Mouse (Mus musculus): ENCODE results near the gene Creg2. TPM values are rescaled to one million over a fixed set of nuclear protein-coding genes. Genes with fewer than 3 reads are reported as not detected.

Gene Creg2
- polyA plus RNA-seq, 1 experiment from 2014 or later = 0.65 TPM

- ATAC-seq = peak; percentile 38
Observed at GRCm38 (mm10) chr1:39645905-39646759, 5.1 kb downstream of the Creg2 start.

GRCm38 (mm10) chr1:39644333-39644732 lies 6.9 kb downstream of the Creg2 start:
- Histone ChIP-seq H3K4me1 (ENCODE audit: control insufficient read depth, insufficient read depth, low read length) (peaks cover 7% of the 10 kb centered on the region), H3K9me3 (replicated peaks; ENCODE audit: control insufficient read depth, low read length) (no peaks in the 10 kb centered on the region), H3K27me3 (replicated peaks; ENCODE audit: control insufficient read depth, insufficient read depth, low read length) (peaks cover 6% of the 10 kb centered on the region; the same call in 1 of the 2 replicates), H3K9ac (ENCODE audit: low read length) (no peak overlapping the region), H3K27ac (ENCODE audit: low read depth, low read length) (no peak overlapping the region), H3K36me3 (ENCODE audit: control insufficient read depth, insufficient read depth, low read length) (no peaks in the 10 kb centered on the region), H3K4me2 (ENCODE audit: low read length) (no peak overlapping the region), H3K4me3 (ENCODE audit: low read depth, low read length) (no peak overlapping the region)
- WGBS = 83% methylated on average over 1 of the region's 1 CpGs
- DNase-seq (ENCODE audit: low spot score) = no peak
- ATAC-seq = no peak

More at GRCm38 (mm10) chr1:39645905-39646759, 5.1 kb downstream of the Creg2 start:
- Histone ChIP-seq H3K4me3 (ENCODE audit: low read depth, low read length) (no peak overlapping the region), H3K9ac (ENCODE audit: low read length) (no peak overlapping the region), H3K27me3 (replicated peaks; ENCODE audit: control insufficient read depth, insufficient read depth, low read length) (peaks cover 18% of the 10 kb centered on the region; the same call in 1 of the 2 replicates), H3K36me3 (ENCODE audit: control insufficient read depth, insufficient read depth, low read length) (no peaks in the 10 kb centered on the region), H3K4me2 (ENCODE audit: low read length) (no peak overlapping the region), H3K9me3 (replicated peaks; ENCODE audit: control insufficient read depth, low read length) (no peaks in the 10 kb centered on the region), H3K27ac (ENCODE audit: low read depth, low read length) (no peak overlapping the region), H3K4me1 (ENCODE audit: control insufficient read depth, insufficient read depth, low read length) (peaks cover 9% of the 10 kb centered on the region)
- 32% methylated on average over 8 of the region's 8 CpGs for WGBS
- DNase-seq (ENCODE audit: low spot score) = peak; percentile 72

DNA sequence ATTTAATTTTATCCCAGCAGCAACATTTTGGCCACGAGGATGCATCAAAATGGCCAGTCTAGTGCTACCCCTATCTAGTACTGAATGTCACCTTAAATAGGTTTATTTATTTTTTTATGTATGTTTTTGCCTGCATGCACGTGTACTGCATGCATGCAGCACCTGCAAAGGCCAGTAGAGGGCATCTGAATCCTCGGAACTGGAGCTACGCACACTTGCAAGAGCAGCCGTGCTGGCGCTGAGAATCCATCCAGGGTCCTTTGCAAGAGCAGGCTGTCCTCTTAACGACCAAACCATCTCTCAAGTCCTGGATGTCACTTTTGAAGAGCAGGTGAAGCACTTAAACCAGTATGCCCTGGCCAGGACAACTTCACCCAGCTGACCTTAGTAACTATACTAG lies 9.6 kb downstream of the Creg2 start:
- Histone ChIP-seq H3K4me1 (ENCODE audit: control insufficient read depth, insufficient read depth, low read length) (peaks cover 7% of the 10 kb centered on the region), H3K9me3 (replicated peaks; ENCODE audit: control insufficient read depth, low read length) (no peaks in the 10 kb centered on the region), H3K4me2 (ENCODE audit: low read length) (no peak overlapping the region), H3K36me3 (ENCODE audit: control insufficient read depth, insufficient read depth, low read length) (no peaks in the 10 kb centered on the region), H3K27ac (ENCODE audit: low read depth, low read length) (no peak overlapping the region), H3K27me3 (replicated peaks; ENCODE audit: control insufficient read depth, insufficient read depth, low read length) (no peaks in the 10 kb centered on the region), H3K4me3 (ENCODE audit: low read depth, low read length) (no peak overlapping the region), H3K9ac (ENCODE audit: low read length) (no peak overlapping the region)
- ATAC-seq (no peak), DNase-seq (ENCODE audit: low spot score) (no peak)
- 90% methylated on average over 7 of the region's 7 CpGs for WGBS

DNA sequence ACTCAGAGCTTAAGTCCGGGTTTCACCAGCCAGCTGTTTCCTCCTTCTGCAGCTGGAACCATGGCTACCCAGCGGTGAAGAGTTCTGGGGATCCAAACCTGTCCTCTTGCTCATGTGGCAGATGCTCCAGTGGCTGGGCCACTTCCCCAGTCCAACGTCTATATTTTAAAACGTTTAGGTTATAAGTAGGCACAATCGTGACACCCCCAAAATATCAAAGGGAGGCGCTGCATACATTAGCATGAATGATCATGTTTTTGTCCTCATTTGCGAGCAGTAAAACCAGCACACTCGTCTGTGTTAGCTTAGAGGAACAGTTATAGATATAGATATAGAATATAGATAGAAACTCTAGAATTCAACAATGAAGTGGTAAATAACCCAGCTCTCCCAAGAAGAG lies 14.1 kb downstream of the Creg2 start:
- no peak for DNase-seq (ENCODE audit: low spot score)

DNA sequence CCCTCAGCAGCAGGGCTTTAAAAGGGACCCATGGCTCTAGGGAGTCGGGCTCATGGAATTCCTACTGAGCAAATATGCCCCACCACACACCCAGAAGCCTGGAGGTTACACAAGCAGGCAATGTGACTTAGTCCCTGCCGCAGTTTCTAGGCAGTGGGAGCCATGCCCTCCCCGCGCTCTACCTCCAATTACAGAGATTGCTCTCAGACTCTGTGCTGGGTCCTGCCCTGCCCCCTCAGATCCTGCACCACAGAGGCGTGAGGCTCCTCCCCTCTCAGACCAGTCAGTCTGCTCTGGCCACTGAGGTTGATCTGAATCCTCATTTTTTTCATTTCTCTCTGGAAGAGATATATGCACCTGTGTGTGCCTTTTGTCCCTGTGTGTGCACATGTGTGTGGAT lies 14.6 kb downstream of the Creg2 start:
- H3K27me3 ChIP-seq (replicated peaks; ENCODE audit: control insufficient read depth, insufficient read depth, low read length) = no peaks in the 10 kb centered on the region
- H3K4me1 ChIP-seq (ENCODE audit: control insufficient read depth, insufficient read depth, low read length) = no peaks in the 10 kb centered on the region
- ATAC-seq = peak; percentile 42; the same call in 1 of the 2 replicates
- WGBS = 5% methylated on average over 5 of the region's 5 CpGs
- DNase-seq (ENCODE audit: low spot score) = no peak
- no peaks in the 10 kb centered on the region for H3K9me3 ChIP-seq (replicated peaks; ENCODE audit: control insufficient read depth, low read length)
- H3K9ac ChIP-seq (ENCODE audit: low read length) = no peak overlapping the region
- H3K4me3 ChIP-seq (ENCODE audit: low read depth, low read length) = no peak overlapping the region
- no peak overlapping the region for H3K4me2 ChIP-seq (ENCODE audit: low read length)
- H3K27ac ChIP-seq (ENCODE audit: low read depth, low read length) = no peak overlapping the region
- H3K36me3 ChIP-seq (ENCODE audit: control insufficient read depth, insufficient read depth, low read length) = no peaks in the 10 kb centered on the region

More for the DNA sequence above, 14.1 kb downstream of the Creg2 start:
- Histone ChIP-seq H3K27me3 (replicated peaks; ENCODE audit: control insufficient read depth, insufficient read depth, low read length) (no peaks in the 10 kb centered on the region), H3K9ac (ENCODE audit: low read length) (no peak overlapping the region), H3K27ac (ENCODE audit: low read depth, low read length) (no peak overlapping the region), H3K9me3 (replicated peaks; ENCODE audit: control insufficient read depth, low read length) (no peaks in the 10 kb centered on the region), H3K36me3 (ENCODE audit: control insufficient read depth, insufficient read depth, low read length) (no peaks in the 10 kb centered on the region), H3K4me1 (ENCODE audit: control insufficient read depth, insufficient read depth, low read length) (no peaks in the 10 kb centered on the region), H3K4me3 (ENCODE audit: low read depth, low read length) (no peak overlapping the region), H3K4me2 (ENCODE audit: low read length) (no peak overlapping the region)
- ATAC-seq = no peak
- 58% methylated on average over 8 of the region's 8 CpGs for WGBS

DNA sequence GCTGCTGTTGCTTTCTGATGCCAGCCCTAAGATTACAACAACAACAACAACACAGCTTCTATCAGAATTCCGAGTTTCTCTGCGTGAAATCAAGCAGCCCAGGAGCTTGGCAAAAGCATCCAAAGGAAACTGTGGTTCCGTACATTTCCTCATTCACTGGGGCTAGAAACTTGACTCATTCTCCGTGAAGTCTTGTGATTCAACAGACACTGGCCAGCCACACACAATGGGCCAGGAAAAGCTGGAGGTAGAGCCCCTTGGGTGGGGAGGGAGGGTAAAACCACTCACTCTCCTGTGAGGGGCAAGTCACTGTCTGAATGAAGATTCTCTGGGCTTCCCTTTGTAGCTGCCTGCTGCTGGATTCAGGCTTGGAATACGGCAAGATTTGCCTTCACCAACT lies 15.1 kb downstream of the Creg2 start:
- Histone ChIP-seq H3K27me3 (replicated peaks; ENCODE audit: control insufficient read depth, insufficient read depth, low read length) (no peaks in the 10 kb centered on the region), H3K4me2 (ENCODE audit: low read length) (no peak overlapping the region), H3K4me1 (ENCODE audit: control insufficient read depth, insufficient read depth, low read length) (no peaks in the 10 kb centered on the region), H3K27ac (ENCODE audit: low read depth, low read length) (no peak overlapping the region), H3K36me3 (ENCODE audit: control insufficient read depth, insufficient read depth, low read length) (no peaks in the 10 kb centered on the region), H3K9me3 (replicated peaks; ENCODE audit: control insufficient read depth, low read length) (no peaks in the 10 kb centered on the region), H3K9ac (ENCODE audit: low read length) (no peak overlapping the region), H3K4me3 (ENCODE audit: low read depth, low read length) (no peak overlapping the region)
- DNase-seq (ENCODE audit: low spot score) = no peak
- ATAC-seq = no peak
- 29% methylated on average over 5 of the region's 5 CpGs for WGBS

GRCm38 (mm10) chr1:39628606-39629005 lies 22.7 kb downstream of the Creg2 start:
- Histone ChIP-seq H3K4me3 (ENCODE audit: low read depth, low read length) (no peak overlapping the region), H3K36me3 (ENCODE audit: control insufficient read depth, insufficient read depth, low read length) (no peaks in the 10 kb centered on the region), H3K27ac (ENCODE audit: low read depth, low read length) (no peak overlapping the region), H3K27me3 (replicated peaks; ENCODE audit: control insufficient read depth, insufficient read depth, low read length) (no peaks in the 10 kb centered on the region), H3K9me3 (replicated peaks; ENCODE audit: control insufficient read depth, low read length) (no peaks in the 10 kb centered on the region), H3K9ac (ENCODE audit: low read length) (no peak overlapping the region), H3K4me1 (ENCODE audit: control insufficient read depth, insufficient read depth, low read length) (no peaks in the 10 kb centered on the region), H3K4me2 (ENCODE audit: low read length) (no peak overlapping the region)
- 89% methylated on average over 9 of the region's 9 CpGs for WGBS
- ATAC-seq (no peak), DNase-seq (ENCODE audit: low spot score) (no peak)

DNA sequence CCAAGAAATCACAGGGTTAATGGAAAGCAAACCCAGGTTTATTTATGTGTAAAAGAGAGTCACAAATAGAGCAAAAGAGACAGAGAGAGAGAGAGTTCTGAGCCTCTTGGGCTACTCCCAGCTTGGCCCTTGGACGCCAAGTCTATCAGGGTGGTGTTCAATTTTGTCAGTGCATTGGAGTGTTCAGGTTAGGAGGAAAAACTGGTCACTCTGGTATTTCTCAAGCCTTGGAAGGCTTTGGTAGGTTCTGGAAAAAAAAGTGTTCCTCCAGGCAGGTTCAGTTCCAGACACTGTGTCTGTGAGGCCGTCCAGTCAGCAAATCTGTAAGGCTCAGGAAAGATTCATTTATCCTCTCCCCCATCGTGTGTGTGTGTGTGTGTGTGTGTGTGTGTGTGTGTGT lies 25.8 kb downstream of the Creg2 start:
- Histone ChIP-seq H3K27me3 (replicated peaks; ENCODE audit: control insufficient read depth, insufficient read depth, low read length) (no peaks in the 10 kb centered on the region), H3K4me2 (ENCODE audit: low read length) (no peak overlapping the region), H3K4me3 (ENCODE audit: low read depth, low read length) (no peak overlapping the region), H3K4me1 (ENCODE audit: control insufficient read depth, insufficient read depth, low read length) (no peaks in the 10 kb centered on the region), H3K9ac (ENCODE audit: low read length) (no peak overlapping the region), H3K36me3 (ENCODE audit: control insufficient read depth, insufficient read depth, low read length) (no peaks in the 10 kb centered on the region), H3K27ac (ENCODE audit: low read depth, low read length) (no peak overlapping the region), H3K9me3 (replicated peaks; ENCODE audit: control insufficient read depth, low read length) (no peaks in the 10 kb centered on the region; the same call in 1 of the 2 replicates)
- DNase-seq (ENCODE audit: low spot score) (no peak), ATAC-seq (no peak)
- 45% methylated on average over 3 of the region's 3 CpGs for WGBS

DNA sequence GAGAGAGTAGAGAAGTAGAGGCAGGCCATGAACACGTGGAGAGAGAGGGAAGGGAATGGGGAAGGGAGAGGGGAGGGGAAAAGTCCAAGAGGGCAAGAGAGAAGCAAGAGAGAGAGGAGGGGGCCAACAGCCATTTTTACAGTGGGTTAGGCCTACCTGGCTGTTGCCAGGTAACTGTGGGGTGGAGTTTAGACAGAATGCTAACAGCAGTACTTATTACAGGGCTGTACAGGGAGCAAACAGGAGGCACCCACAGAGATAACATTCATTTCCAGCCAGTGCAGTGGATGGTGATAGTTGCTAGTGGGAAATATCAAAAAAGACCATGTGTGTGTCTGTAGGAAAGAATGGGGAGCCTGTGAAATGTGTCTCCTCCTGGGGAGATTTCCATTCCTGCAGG lies 27.5 kb downstream of the Creg2 start:
- H3K27ac ChIP-seq (ENCODE audit: low read depth, low read length) = no peak overlapping the region
- no peak for ATAC-seq

More for the DNA sequence above, 27.5 kb downstream of the Creg2 start:
- Histone ChIP-seq H3K9me3 (replicated peaks; ENCODE audit: control insufficient read depth, low read length) (no peaks in the 10 kb centered on the region; the same call in 1 of the 2 replicates), H3K4me3 (ENCODE audit: low read depth, low read length) (no peak overlapping the region), H3K4me1 (ENCODE audit: control insufficient read depth, insufficient read depth, low read length) (no peaks in the 10 kb centered on the region), H3K27me3 (replicated peaks; ENCODE audit: control insufficient read depth, insufficient read depth, low read length) (no peaks in the 10 kb centered on the region), H3K9ac (ENCODE audit: low read length) (no peak overlapping the region), H3K36me3 (ENCODE audit: control insufficient read depth, insufficient read depth, low read length) (no peaks in the 10 kb centered on the region), H3K4me2 (ENCODE audit: low read length) (no peak overlapping the region)
- WGBS = 38% methylated on average over 1 of the region's 1 CpGs
- DNase-seq (ENCODE audit: low spot score) = no peak
